In the genomic region with DNA sequence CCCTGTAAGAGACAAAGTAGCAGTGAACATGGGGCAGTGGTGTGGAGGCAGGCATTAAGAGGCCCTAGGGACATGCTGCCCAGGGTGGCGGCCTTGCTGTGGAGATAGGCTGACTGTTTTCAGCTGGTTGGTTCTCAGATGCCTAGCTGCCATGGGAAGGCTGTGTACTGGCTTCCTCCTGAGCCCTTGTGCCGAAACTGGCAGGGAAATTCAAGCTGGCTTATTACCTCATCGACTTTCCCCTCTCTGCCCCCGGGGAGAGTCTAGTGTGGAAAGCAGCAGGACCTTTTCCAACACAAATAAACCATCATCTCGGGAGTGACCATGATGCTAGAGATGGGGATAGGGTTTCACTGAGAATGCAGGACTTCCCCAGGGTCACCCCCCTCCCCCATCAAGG, we compare ENCODE assay signal across 8 mouse cellular contexts. TPM values are rescaled to one million over a fixed set of nuclear protein-coding genes. Genes with fewer than 3 reads are reported as not detected.
DNase-seq lines count a peak whose midpoint lies in the region; ATAC-seq lines count a peak whose summit lies in the region.
"Had no signal": no experiment of that assay in that cellular context is flagged by ENCODE, and none has a peak within 500 bp of the region (broad histone marks: within the 10 kb centered on the region; RNA-seq: fewer than 3 reads in every experiment).

No protein-coding gene starts in this region.

- H3K27ac ChIP-seq in liver, embryonic 12.5 days = peak overlapping the region; percentile 46
- no peak overlapping the region for H3K27ac ChIP-seq in liver, embryonic 11.5 days (ENCODE audit: low read depth, low read length)
- no peak overlapping the region; the same call in 1 of the 2 replicates for H3K27ac ChIP-seq in limb, embryonic 11.5 days (replicated peaks; ENCODE audit: low read depth, low read length)
- H3K27ac ChIP-seq in intestine, embryonic 16.5 days (ENCODE audit: low read length) = no peak overlapping the region

- intact Hi-C loops in gastrocnemius, postnatal 36 days (cut with DNase I) = no loop called here

- H3K9me3 ChIP-seq in liver, embryonic 12.5 days (replicated peaks) = no peaks in the 10 kb centered on the region
- no peaks in the 10 kb centered on the region for H3K9me3 ChIP-seq in liver, embryonic 11.5 days (ENCODE audit: control insufficient read depth, low read length)
- H3K9me3 ChIP-seq in limb, embryonic 11.5 days (ENCODE audit: control insufficient read depth, low read length) = no peaks in the 10 kb centered on the region
- H3K9me3 ChIP-seq in intestine, embryonic 16.5 days (ENCODE audit: control insufficient read depth, low read length) = no peaks in the 10 kb centered on the region

- no peak overlapping the region for H3K4me3 ChIP-seq in liver, embryonic 12.5 days
- no peak overlapping the region for H3K4me3 ChIP-seq in liver, embryonic 11.5 days (ENCODE audit: low read depth, low read length)
- H3K4me3 ChIP-seq in limb, embryonic 11.5 days (ENCODE audit: low read depth, low read length) = no peak overlapping the region
- H3K4me3 ChIP-seq in intestine, embryonic 16.5 days (ENCODE audit: low read length) = no peak overlapping the region
- H3K4me3 ChIP-seq: erythroblast, embryonic 14.5 days had no signal

- H3K36me3 ChIP-seq in liver, embryonic 12.5 days = no peaks in the 10 kb centered on the region
- H3K36me3 ChIP-seq in liver, embryonic 11.5 days (ENCODE audit: control insufficient read depth, insufficient read depth, low read length) = no peaks in the 10 kb centered on the region
- H3K36me3 ChIP-seq in limb, embryonic 11.5 days (ENCODE audit: control insufficient read depth, insufficient read depth, low read length) = no peaks in the 10 kb centered on the region
- no peaks in the 10 kb centered on the region for H3K36me3 ChIP-seq in intestine, embryonic 16.5 days (ENCODE audit: control insufficient read depth, insufficient read depth, low read length)

- no peak overlapping the region for H3K4me2 ChIP-seq in liver, embryonic 12.5 days
- H3K4me2 ChIP-seq in liver, embryonic 11.5 days = no peak overlapping the region
- no peak overlapping the region for H3K4me2 ChIP-seq in limb, embryonic 11.5 days (ENCODE audit: low read depth, severe bottlenecking)
- no peak overlapping the region for H3K4me2 ChIP-seq in intestine, embryonic 16.5 days (ENCODE audit: low read depth, low read length)

- H3K9ac ChIP-seq in liver, embryonic 12.5 days = peak overlapping the region; percentile 20; the same call in 1 of the 2 replicates
- no peak overlapping the region for H3K9ac ChIP-seq in liver, embryonic 11.5 days (ENCODE audit: low read depth, low read length)
- no peak overlapping the region for H3K9ac ChIP-seq in limb, embryonic 11.5 days (ENCODE audit: low read length)
- no peak overlapping the region for H3K9ac ChIP-seq in intestine, embryonic 16.5 days (ENCODE audit: low read depth, low read length)

- no peak for ATAC-seq in liver, embryonic 12.5 days
- no peak for ATAC-seq in liver, embryonic 11.5 days (replicated peaks; ENCODE audit: low FRiP score)
- ATAC-seq in limb, embryonic 11.5 days (ENCODE audit: insufficient number of reproducible peaks, low FRiP score, low TSS enrichment, low read depth) = no peak
- no peak for ATAC-seq in intestine, embryonic 16.5 days

- WGBS in liver, embryonic 12.5 days (ENCODE audit: insufficient replicate concordance) = 65% methylated on average over 5 of the region's 5 CpGs
- WGBS in liver, embryonic 11.5 days = 56% methylated on average over 5 of the region's 5 CpGs
- WGBS in limb, embryonic 11.5 days = 33% methylated on average over 5 of the region's 5 CpGs
- WGBS in intestine, embryonic 16.5 days = 42% methylated on average over 5 of the region's 5 CpGs

- DNase-seq in liver, embryonic 11.5 days (ENCODE audit: low spot score) = no peak
- peak; percentile 61 for DNase-seq in adrenal gland, postnatal 14 days
- DNase-seq in gastrocnemius, postnatal 36 days = peak; percentile 31 to 35
- peak; percentile 27 for DNase-seq in limb, embryonic 11.5 days (ENCODE audit: low spot score)
- no peak for DNase-seq in layer of hippocampus, adult 9-11 months

- peaks cover 95% of the 10 kb centered on the region for H3K4me1 ChIP-seq in liver, embryonic 12.5 days
- H3K4me1 ChIP-seq in liver, embryonic 11.5 days (replicated peaks; ENCODE audit: control insufficient read depth, insufficient read depth, low read length) = peaks cover 36% of the 10 kb centered on the region
- H3K4me1 ChIP-seq in limb, embryonic 11.5 days (ENCODE audit: control insufficient read depth, insufficient read depth, low read length) = peaks cover 34% of the 10 kb centered on the region
- H3K4me1 ChIP-seq in intestine, embryonic 16.5 days (ENCODE audit: control insufficient read depth, insufficient read depth, low read length) = peaks cover 28% of the 10 kb centered on the region

- H3K27me3 ChIP-seq in liver, embryonic 12.5 days (replicated peaks) = no peaks in the 10 kb centered on the region
- H3K27me3 ChIP-seq in liver, embryonic 11.5 days (replicated peaks; ENCODE audit: control insufficient read depth, insufficient read depth, low read length) = no peaks in the 10 kb centered on the region
- H3K27me3 ChIP-seq in limb, embryonic 11.5 days (ENCODE audit: control insufficient read depth, insufficient read depth, low read length) = no peaks in the 10 kb centered on the region
- no peaks in the 10 kb centered on the region for H3K27me3 ChIP-seq in intestine, embryonic 16.5 days (replicated peaks; ENCODE audit: control insufficient read depth, insufficient read depth, low read length)

RNA-seq across cellular contexts. Expression of a gene that starts 28.0 kb away (rescaled TPM):
- polyA plus RNA-seq in liver, embryonic 12.5 days (2016; fragmentation: Nextera tagmentation; extraction: Ambion mirVana) = 2.2 and 2.9 TPM in 2 replicates
- polyA plus RNA-seq in liver, embryonic 11.5 days (2014; fragmentation: Nextera tagmentation; extraction: Ambion mirVana) = 4.3 and 5.3 TPM in 2 replicates
- total RNA-seq in adrenal gland, postnatal 14 days (2021) = 6.4 and 7.3 TPM in 2 replicates
- total RNA-seq in gastrocnemius, postnatal 36 days (2021) = under 1 TPM; 0.36 to 0.37 TPM
- 18.7 and 19.4 TPM in 2 replicates for polyA plus RNA-seq in limb, embryonic 11.5 days (2014; fragmentation: Nextera tagmentation; extraction: Ambion mirVana)
- 5.7 and 8.2 TPM in 2 replicates for polyA plus RNA-seq in intestine, embryonic 16.5 days (2015; fragmentation: Nextera tagmentation; extraction: Ambion mirVana)

Comparison
In these comparisons a context has a peak if more than half of its experiments do, and no peak if none do; other contexts are left out.
1. DNase-seq: peak in adrenal gland, postnatal 14 days (single experiment), gastrocnemius, postnatal 36 days (2 of 2) and limb, embryonic 11.5 days (single experiment); none in liver, embryonic 11.5 days (single experiment) and layer of hippocampus, adult 9-11 months (single experiment).